Mouse (Mus musculus): ENCODE measurements at regions not wholly inside any gene's neighbourhood (a gene's known extent, or its start where the extent isn't known, plus 50 kb on each side); places are given as distances from the start of the nearest gene placed in this dataset.

- ChIA-PET POLR2A (no interaction called here), CTCF (interaction anchor here in 2 of 4 experiments (0.6 to 1.1 kb wide), 2 partner anchors 9 to 37 kb away, joined by 3 to 4 read pairs; no protein-coding TSS in a partner anchor)
Measured at GRCm38 (mm10) chr4:56231414-56231813, 508.5 kb upstream of the Gm26657 start.

- POLR2A ChIA-PET, result no interaction called here
- CTCF ChIA-PET, result interaction anchor here in 1 of 4 experiments (0.6 kb wide), 1 partner anchor 9 kb away, joined by 3 read pairs; no protein-coding TSS in a partner anchor
Measured at GRCm38 (mm10) chr4:56230451-56230850, 509.4 kb upstream of the Gm26657 start.

GRCm38 (mm10) chr4:56226493-56226892, 513.4 kb upstream of the Gm26657 start:
- ChIA-PET CTCF (no interaction called here), POLR2A (no interaction called here)

GRCm38 (mm10) chr4:56224542-56224941, 515.3 kb upstream of the Gm26657 start:
- ChIA-PET POLR2A (no interaction called here), CTCF (no interaction called here)

DNA sequence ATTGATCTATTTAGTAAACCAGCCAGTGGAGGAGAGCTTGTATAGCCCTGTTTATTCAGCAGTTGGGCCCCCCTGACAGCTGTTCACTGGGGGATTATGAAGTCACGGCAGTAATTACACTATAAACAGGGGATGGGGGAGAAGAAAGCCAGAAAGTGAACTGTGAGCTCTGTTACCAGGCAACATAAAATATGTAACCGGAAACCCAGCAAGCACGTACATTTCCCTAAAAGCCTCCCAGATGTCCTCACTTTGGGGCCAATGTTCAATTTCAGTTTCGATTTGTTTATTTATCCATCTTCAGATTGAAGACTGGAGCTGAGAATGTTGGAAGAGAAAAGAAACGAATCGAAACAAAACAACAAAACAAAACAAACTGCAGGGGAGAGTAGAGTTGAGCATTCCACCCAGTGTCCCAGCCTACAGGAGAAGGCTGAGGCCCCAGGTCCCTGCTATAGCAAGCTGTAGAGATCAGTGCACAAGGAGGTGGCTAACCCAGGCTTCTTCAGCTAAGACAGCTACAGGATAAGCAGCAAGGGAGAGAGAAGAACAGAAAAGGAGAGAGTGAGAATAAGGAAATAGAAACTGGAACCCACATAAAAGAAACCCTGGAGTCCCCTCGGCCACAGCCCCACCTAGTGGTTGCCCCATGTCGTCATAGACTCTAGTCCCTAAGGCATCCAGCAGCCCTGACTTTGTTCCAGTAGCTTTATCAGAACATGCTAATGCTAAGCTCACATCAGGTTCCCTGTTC, 517.7 kb upstream of the Gm26657 start:
- CTCF ChIA-PET, result interaction anchor here in 3 of 4 experiments (0.6 to 1.0 kb wide), 3 partner anchors 9 to 708 kb away, joined by 3 read pairs; no protein-coding TSS in a partner anchor
- POLR2A ChIA-PET, result interaction anchor here in 1 of 4 experiments (0.6 kb wide), 2 partner anchors 325 to 758 kb away, joined by 3 to 4 read pairs; no protein-coding TSS in a partner anchor

- ChIA-PET CTCF (no interaction called here), POLR2A (no interaction called here)
Measured at GRCm38 (mm10) chr4:56220531-56220930, 519.3 kb upstream of the Gm26657 start.

- ChIA-PET CTCF (no interaction called here), POLR2A (no interaction called here)
Measured at GRCm38 (mm10) chr4:56209499-56209898, 530.4 kb upstream of the Gm26657 start.

GRCm38 (mm10) chr4:56207726-56208125, 532.1 kb upstream of the Gm26657 start:
- CTCF ChIA-PET, result no interaction called here
- POLR2A ChIA-PET, result no interaction called here

GRCm38 (mm10) chr4:56205069-56205468, 534.8 kb upstream of the Gm26657 start:
- ChIA-PET POLR2A (interaction anchor here in 1 of 4 experiments (0.6 kb wide), 1 partner anchor 693 kb away, joined by 3 read pairs; no protein-coding TSS in a partner anchor), CTCF (no interaction called here)

GRCm38 (mm10) chr4:56193365-56193764, 546.5 kb upstream of the Gm26657 start:
- POLR2A ChIA-PET, result interaction anchor here in 1 of 4 experiments (0.5 kb wide), 1 partner anchor 712 kb away, joined by 3 read pairs; no protein-coding TSS in a partner anchor
- CTCF ChIA-PET, result no interaction called here

GRCm38 (mm10) chr4:56192516-56192915, 547.4 kb upstream of the Gm26657 start:
- CTCF ChIA-PET, result no interaction called here
- POLR2A ChIA-PET, result no interaction called here

GRCm38 (mm10) chr4:56179566-56179965, 560.3 kb upstream of the Gm26657 start:
- CTCF ChIA-PET, result no interaction called here

DNA sequence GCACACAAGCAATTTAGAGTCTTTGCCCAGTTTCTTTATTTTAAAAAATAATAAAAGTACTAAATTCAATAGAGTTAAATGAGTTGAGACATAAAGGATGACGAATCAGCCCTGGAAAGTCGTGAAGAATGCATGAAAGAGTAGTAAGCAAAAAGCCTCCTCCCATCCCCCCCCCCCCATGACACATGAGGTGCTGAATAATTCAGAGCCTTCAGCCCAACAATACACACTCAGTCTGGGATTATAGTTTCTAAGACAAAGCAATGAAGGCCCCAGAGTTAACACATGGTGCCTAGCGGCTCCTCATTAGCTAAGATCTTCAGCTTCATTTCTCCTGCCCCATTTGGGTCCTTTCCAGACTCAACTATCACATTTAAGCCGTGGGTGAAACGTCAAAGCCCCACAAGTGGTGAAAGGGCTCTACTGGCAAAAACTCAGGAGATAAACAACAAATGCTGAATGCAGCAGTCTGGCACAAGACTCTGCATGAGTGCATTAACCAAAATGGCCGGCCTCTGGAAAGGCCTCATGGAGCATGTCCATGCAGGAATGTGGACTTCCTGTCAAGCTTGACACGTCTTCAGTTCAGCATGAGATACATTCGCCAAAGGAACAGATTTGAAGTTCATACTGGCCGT, 560.9 kb upstream of the Gm26657 start:
- CTCF ChIA-PET, result no interaction called here
- POLR2A ChIA-PET, result no interaction called here

More at GRCm38 (mm10) chr4:56179566-56179965, 560.3 kb upstream of the Gm26657 start:
- POLR2A ChIA-PET, result no interaction called here

DNA sequence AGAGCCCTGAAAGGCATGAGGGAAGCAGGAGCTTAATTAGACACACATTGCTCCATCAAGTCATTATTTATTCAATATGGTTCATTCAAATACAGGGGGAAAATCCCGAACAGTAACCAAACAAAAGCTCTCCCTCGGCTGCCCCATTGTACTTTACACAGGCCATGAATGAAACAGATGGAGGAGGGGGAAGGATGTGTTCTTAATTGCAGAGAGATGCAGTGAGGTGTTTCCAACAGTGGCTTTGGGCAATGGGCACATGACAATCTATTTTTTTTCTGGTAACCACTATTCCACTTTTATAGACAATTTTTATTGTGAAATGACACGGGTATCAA, 578.6 kb upstream of the Gm26657 start:
- CTCF ChIA-PET, result no interaction called here
- POLR2A ChIA-PET, result no interaction called here

- ChIA-PET CTCF (no interaction called here), POLR2A (interaction anchor here in 1 of 4 experiments (0.5 kb wide), 1 partner anchor 38 kb away, joined by 3 read pairs; no protein-coding TSS in a partner anchor)
Measured at GRCm38 (mm10) chr4:56160551-56161256, 579.2 kb upstream of the Gm26657 start.

- ChIA-PET CTCF (no interaction called here), POLR2A (interaction anchor here in 1 of 4 experiments (0.7 kb wide), 1 partner anchor 155 kb away, joined by 3 read pairs; no protein-coding TSS in a partner anchor)
Measured at GRCm38 (mm10) chr4:56157521-56158065, 582.3 kb upstream of the Gm26657 start.

GRCm38 (mm10) chr4:56150716-56151115, 589.2 kb upstream of the Gm26657 start:
- CTCF ChIA-PET, result no interaction called here
- POLR2A ChIA-PET, result no interaction called here

DNA sequence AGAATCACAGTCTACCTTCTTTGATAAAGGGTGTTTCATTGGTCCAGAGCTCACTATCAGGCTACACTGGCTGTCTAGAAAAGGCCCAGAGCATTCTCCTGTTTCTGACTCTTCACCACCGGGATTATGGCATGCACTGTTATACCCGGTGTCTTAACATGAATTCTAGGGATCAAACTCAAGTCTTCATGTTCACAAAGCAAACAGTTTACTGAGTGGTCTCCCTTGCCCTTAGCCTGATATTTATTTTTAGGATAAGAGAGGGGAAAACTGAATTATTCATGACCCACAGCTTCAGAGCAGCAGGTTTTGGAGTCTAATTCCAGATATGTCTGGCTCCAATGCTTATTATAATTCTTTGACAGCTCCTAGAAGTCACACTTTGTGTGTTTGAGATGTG, 596.0 kb upstream of the Gm26657 start:
- CTCF ChIA-PET, result no interaction called here

GRCm38 (mm10) chr4:56136837-56137236, 603.0 kb upstream of the Gm26657 start:
- POLR2A ChIA-PET, result no interaction called here
- CTCF ChIA-PET, result no interaction called here

More for the DNA sequence above, 596.0 kb upstream of the Gm26657 start:
- POLR2A ChIA-PET, result no interaction called here

GRCm38 (mm10) chr4:56134350-56134749, 602.1 kb upstream of the Klf4 start:
- CTCF ChIA-PET, result interaction anchor here in 1 of 4 experiments (0.6 kb wide), 1 partner anchor 758 kb away, joined by 6 read pairs; no protein-coding TSS in a partner anchor
- POLR2A ChIA-PET, result no interaction called here
